Mouse (Mus musculus) G1E (cell line): Measurements from ENCODE around the gene Ranbp3l.

Experiments
- CTCF ChIP-seq: IDR thresholded peaks from 2 replicates; pipeline ENCODE4 v1.5.1; 2012; ENCODE audit warnings: low read depth, low read length, inconsistent platforms, mixed read lengths
- GATA1 ChIP-seq: IDR thresholded peaks from 2 replicates; pipeline ENCODE4 v1.6.1; 2012; ENCODE audit warnings: borderline replicate concordance, low read length, inconsistent platforms, mixed read lengths
- TAL1 ChIP-seq: conservative IDR thresholded peaks from 2 replicates; pipeline ENCODE4 v1.6.1; 2012; ENCODE audit warnings: low read depth, low read length, inconsistent platforms, mixed read lengths

- TF ChIP-seq CTCF, result no peak
- TF ChIP-seq GATA1, result no peak
- peak; percentile 17; the same call in 1 of the 2 replicates for TF ChIP-seq TAL1
These were observed 110.9 kb downstream of the Ranbp3l start for GRCm38 (mm10) chr15:9078481-9079300.
